Mouse (Mus musculus) kidney, embryonic 16.5 days (tissue): ENCODE measurements around the gene Med15. TPM values are rescaled to one million over a fixed set of nuclear protein-coding genes. Genes with fewer than 3 reads are reported as not detected.
A peak's percentile ranks its signal among the peaks of the same experiment; 100 is the strongest.
"Not testable (repeated sequence)": the region's sequence is repeated elsewhere in the genome, so short reads cannot be mapped to it uniquely, and the experiment has no call there.

Experiments used
- ATAC-seq: fragments of 200-750 bp; cut with Nextera tagmentation; 2 replicates; pipeline ENCODE4 v1.8.0; 2017; ENCODE audit warnings: moderate TSS enrichment; ENCODE audit not compliant: low FRiP score, low TSS enrichment
- H3K27ac ChIP-seq: fragments of 300-500 bp; sonication (generic); 2 replicates; pipeline ENCODE4 v1.5.1; 2014; ENCODE audit warnings: low read length
- H3K27me3 ChIP-seq: fragments of 300-500 bp; sonication (generic); 2 replicates; pipeline ENCODE4 v1.6.1; 2014; ENCODE audit warnings: low read length, control low read depth, mixed read lengths; ENCODE audit not compliant: insufficient read depth
- H3K36me3 ChIP-seq: fragments of 300-500 bp; sonication (generic); 2 replicates; pipeline ENCODE4 v1.6.1; 2014; ENCODE audit warnings: low read length, control low read depth, mixed read lengths; ENCODE audit not compliant: insufficient read depth
- H3K4me1 ChIP-seq: fragments of 300-500 bp; sonication (generic); 2 replicates; pipeline ENCODE4 v1.6.1; 2014; ENCODE audit warnings: low read length, control low read depth, mixed read lengths; ENCODE audit not compliant: insufficient read depth
- H3K4me2 ChIP-seq: fragments of 300-500 bp; sonication (generic); replicated peaks from 2 replicates; pipeline ENCODE4 v1.6.1; 2014; ENCODE audit warnings: low read depth, low read length
- H3K4me3 ChIP-seq: fragments of 300-500 bp; sonication (generic); 2 replicates; pipeline ENCODE4 v1.5.1; 2014; ENCODE audit warnings: mild to moderate bottlenecking, low read length
- H3K9ac ChIP-seq: fragments of 300-500 bp; sonication (generic); replicated peaks from 2 replicates; pipeline ENCODE4 v1.6.1; 2014; ENCODE audit warnings: low read length
- H3K9me3 ChIP-seq: fragments of 300-500 bp; sonication (generic); 2 replicates; pipeline ENCODE4 v1.6.1; 2016; ENCODE audit warnings: low read length, control low read depth
- WGBS: fragments of 180-500 bp; shearing (Covaris S2); extraction: QIAGEN DNeasy Blood & Tissue Kit; methylation state at CpG from one replicate; pipeline ENCODE4 v1.1.7; 2014; 5-methylcytosine and 5-hydroxymethylcytosine counted together
- polyA plus RNA-seq: library from polyadenylated mRNA; unstranded; fragments of >200 nt; fragmentation: Nextera tagmentation; extraction: Ambion mirVana; gene quantifications from 2 replicates; pipeline ENCODE4 v1.2.1, GENCODE M21; 2015

The Med15 gene
- polyA plus RNA-seq, 1 experiment from 2014 or later: 44.1 TPM

DNA sequence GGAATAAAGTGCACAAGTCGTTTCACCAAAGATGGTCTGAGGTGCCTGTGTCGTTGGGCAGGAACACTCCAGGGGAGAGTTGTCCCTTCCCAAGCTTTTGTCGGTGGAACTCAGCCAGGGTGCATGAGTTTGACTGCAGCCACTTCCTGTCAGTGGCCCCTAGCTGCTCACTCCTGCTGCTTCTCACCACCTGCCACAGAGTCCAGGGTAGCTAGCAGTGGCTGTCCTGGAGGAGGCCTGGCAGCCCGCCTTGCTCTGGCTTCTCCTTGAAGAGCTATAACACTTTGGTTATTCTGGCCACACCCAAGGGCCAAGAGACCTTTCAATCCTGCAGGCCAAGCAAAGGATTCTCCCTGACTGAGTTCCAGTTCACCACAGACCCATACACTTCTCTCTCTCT lies 3.5 kb upstream of the Med15 start:
- H3K36me3 ChIP-seq: no peaks in the 10 kb centered on the region
- 36% methylated on average over 4 of the region's 4 CpGs for WGBS
- no peak for ATAC-seq

DNA sequence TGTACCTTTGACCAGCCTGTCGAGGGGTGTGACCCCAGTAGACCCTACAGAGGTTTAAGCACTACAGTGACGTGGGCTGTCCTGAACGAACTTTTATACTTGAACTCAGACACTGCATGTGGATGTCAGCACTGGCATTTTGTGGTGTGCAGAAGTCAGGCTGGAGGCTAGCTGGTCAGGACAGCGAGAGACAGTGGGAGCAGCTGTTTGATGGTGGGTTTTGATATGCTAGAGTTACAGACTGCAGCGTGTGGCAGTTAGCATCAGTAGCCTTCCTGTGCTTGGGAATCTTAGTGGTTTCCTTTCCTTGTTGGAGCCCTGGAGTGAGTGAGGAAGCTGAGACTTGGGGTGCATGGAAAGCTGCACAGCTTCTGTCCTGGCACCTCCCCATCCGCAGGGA lies 2.2 kb upstream of the Med15 start:
- H3K4me1 ChIP-seq, H3K4me2 ChIP-seq, H3K9me3 ChIP-seq, H3K9ac ChIP-seq, H3K4me3 ChIP-seq, ATAC-seq, H3K27ac ChIP-seq, H3K36me3 ChIP-seq, H3K27me3 ChIP-seq: not testable (repeated sequence)
- WGBS: 83% methylated on average over 6 of the region's 6 CpGs

More for the DNA sequence above, 3.5 kb upstream of the Med15 start:
- H3K9ac ChIP-seq: no peak overlapping the region
- H3K4me3 ChIP-seq: no peak overlapping the region
- no peaks in the 10 kb centered on the region for H3K9me3 ChIP-seq
- no peaks in the 10 kb centered on the region for H3K27me3 ChIP-seq
- H3K27ac ChIP-seq: no peak overlapping the region
- no peaks in the 10 kb centered on the region for H3K4me1 ChIP-seq
- no peak overlapping the region for H3K4me2 ChIP-seq

- no peaks in the 10 kb centered on the region for H3K9me3 ChIP-seq
- H3K4me3 ChIP-seq: peak overlapping the region; percentile 11; the same call in 1 of the 2 replicates
- no peak overlapping the region for H3K9ac ChIP-seq
- no peaks in the 10 kb centered on the region for H3K36me3 ChIP-seq
- H3K4me2 ChIP-seq: peak overlapping the region; percentile 35
- H3K27me3 ChIP-seq: no peaks in the 10 kb centered on the region
- no peak for ATAC-seq
- 58% methylated on average over 2 of the region's 2 CpGs for WGBS
- no peaks in the 10 kb centered on the region for H3K4me1 ChIP-seq
- H3K27ac ChIP-seq: no peak overlapping the region
These were observed 955 bp upstream of the Med15 start for GRCm38 (mm10) chr16:17733646-17734045.

- H3K4me1 ChIP-seq: no peaks in the 10 kb centered on the region; the same call in 1 of the 2 replicates
- no peak overlapping the region for H3K4me2 ChIP-seq
- ATAC-seq: no peak
- no peaks in the 10 kb centered on the region for H3K27me3 ChIP-seq
- 65% methylated on average over 6 of the region's 6 CpGs for WGBS
- H3K4me3 ChIP-seq: no peak overlapping the region
- no peak overlapping the region for H3K9ac ChIP-seq
- H3K27ac ChIP-seq: no peak overlapping the region
- no peaks in the 10 kb centered on the region for H3K9me3 ChIP-seq
- no peaks in the 10 kb centered on the region for H3K36me3 ChIP-seq
These were observed 260 bp downstream of the Med15 start for GRCm38 (mm10) chr16:17732431-17732830.

- WGBS: 42% methylated on average over 3 of the region's 3 CpGs
- H3K9me3 ChIP-seq: no peaks in the 10 kb centered on the region
- H3K4me3 ChIP-seq: no peak overlapping the region
- H3K9ac ChIP-seq: no peak overlapping the region
- H3K27me3 ChIP-seq: no peaks in the 10 kb centered on the region
- H3K4me1 ChIP-seq: no peaks in the 10 kb centered on the region; the same call in 1 of the 2 replicates
- no peaks in the 10 kb centered on the region for H3K36me3 ChIP-seq
- H3K27ac ChIP-seq: no peak overlapping the region
- ATAC-seq: no peak
- no peak overlapping the region for H3K4me2 ChIP-seq
These were observed 670 bp downstream of the Med15 start for GRCm38 (mm10) chr16:17732021-17732420.

- Histone ChIP-seq H3K4me1 (no peaks in the 10 kb centered on the region; the same call in 1 of the 2 replicates), H3K4me2 (no peak overlapping the region), H3K4me3 (no peak overlapping the region), H3K9me3 (no peaks in the 10 kb centered on the region), H3K9ac (no peak overlapping the region), H3K27ac (no peak overlapping the region), H3K27me3 (no peaks in the 10 kb centered on the region), H3K36me3 (no peaks in the 10 kb centered on the region)
- no peak for ATAC-seq
These were observed 2.7 kb downstream of the Med15 start for GRCm38 (mm10) chr16:17729974-17730373.

DNA sequence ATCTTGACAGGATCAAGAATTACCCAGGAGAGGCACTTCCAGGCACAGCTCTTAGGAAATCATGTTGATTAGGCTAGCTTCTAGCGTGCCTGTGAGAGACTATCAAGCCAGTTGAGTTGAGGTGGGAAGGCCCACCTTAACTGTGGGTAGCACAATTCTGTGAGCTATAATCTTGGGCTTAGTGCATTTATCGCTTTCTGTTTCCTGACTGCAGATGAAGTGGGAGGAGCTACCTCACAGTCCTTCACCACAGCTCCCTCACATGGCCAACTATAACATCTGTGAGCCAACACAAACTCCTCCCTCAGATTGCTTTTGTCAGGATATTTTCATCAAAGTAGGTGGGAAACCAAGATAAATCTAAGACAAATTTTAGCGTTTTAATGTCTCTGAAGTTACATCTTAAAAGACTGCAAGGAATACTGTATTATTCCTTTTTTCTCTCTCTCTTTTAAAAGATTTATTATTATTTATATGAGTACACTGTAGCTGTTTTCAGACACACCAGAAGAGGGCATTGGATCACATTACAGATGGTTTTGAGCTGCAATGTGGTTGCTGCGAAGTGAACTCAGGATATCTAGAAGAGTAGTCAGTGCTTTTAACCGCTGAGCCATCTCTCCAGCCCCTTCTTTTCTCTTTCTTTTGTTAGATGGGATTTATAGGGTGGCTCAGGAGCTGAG lies 5.4 kb downstream of the Med15 start:
- no peaks in the 10 kb centered on the region for H3K27me3 ChIP-seq
- no peak overlapping the region for H3K27ac ChIP-seq
- H3K36me3 ChIP-seq: no peaks in the 10 kb centered on the region
- H3K4me3 ChIP-seq: no peak overlapping the region
- no peaks in the 10 kb centered on the region; the same call in 1 of the 2 replicates for H3K4me1 ChIP-seq
- H3K4me2 ChIP-seq: peak overlapping the region; percentile 26
- no peak for ATAC-seq
- WGBS: 14% methylated on average over 5 of the region's 5 CpGs
- no peak overlapping the region for H3K9ac ChIP-seq
- H3K9me3 ChIP-seq: no peaks in the 10 kb centered on the region

- H3K4me2 ChIP-seq: no peak overlapping the region
- no peak overlapping the region for H3K4me3 ChIP-seq
- peaks cover 16% of the 10 kb centered on the region for H3K4me1 ChIP-seq
- no peak overlapping the region for H3K9ac ChIP-seq
- no peak for ATAC-seq
- 91% methylated on average over 3 of the region's 3 CpGs for WGBS
- H3K27me3 ChIP-seq: no peaks in the 10 kb centered on the region
- H3K27ac ChIP-seq: no peak overlapping the region
- H3K36me3 ChIP-seq: no peaks in the 10 kb centered on the region
- no peaks in the 10 kb centered on the region for H3K9me3 ChIP-seq
These were observed 8.2 kb downstream of the Med15 start for GRCm38 (mm10) chr16:17724448-17724847.

DNA sequence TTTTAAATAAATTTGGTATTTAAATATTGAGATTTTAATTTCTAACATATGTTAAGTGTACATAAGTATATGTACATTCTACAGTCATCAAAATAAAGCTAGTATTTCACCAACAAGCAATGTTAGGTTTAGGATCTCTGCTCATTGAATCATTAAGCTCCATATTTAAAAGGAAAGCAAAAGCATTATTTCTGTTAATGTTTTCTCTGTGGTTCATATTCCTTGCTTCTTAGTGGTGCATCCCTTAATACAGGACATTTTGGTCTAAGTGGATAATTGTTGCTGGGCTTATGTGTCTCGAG lies 9.4 kb downstream of the Med15 start:
- 83% methylated on average over 1 of the region's 1 CpGs for WGBS
- no peak overlapping the region for H3K27ac ChIP-seq
- H3K36me3 ChIP-seq: no peaks in the 10 kb centered on the region
- no peaks in the 10 kb centered on the region for H3K9me3 ChIP-seq
- H3K4me1 ChIP-seq: peaks cover 16% of the 10 kb centered on the region
- ATAC-seq: no peak
- H3K9ac ChIP-seq: peak overlapping the region; percentile 94; the same call in 1 of the 2 replicates
- H3K27me3 ChIP-seq: no peaks in the 10 kb centered on the region
- peak overlapping the region; percentile 95; the same call in 1 of the 2 replicates for H3K4me2 ChIP-seq
- H3K4me3 ChIP-seq: no peak overlapping the region

DNA sequence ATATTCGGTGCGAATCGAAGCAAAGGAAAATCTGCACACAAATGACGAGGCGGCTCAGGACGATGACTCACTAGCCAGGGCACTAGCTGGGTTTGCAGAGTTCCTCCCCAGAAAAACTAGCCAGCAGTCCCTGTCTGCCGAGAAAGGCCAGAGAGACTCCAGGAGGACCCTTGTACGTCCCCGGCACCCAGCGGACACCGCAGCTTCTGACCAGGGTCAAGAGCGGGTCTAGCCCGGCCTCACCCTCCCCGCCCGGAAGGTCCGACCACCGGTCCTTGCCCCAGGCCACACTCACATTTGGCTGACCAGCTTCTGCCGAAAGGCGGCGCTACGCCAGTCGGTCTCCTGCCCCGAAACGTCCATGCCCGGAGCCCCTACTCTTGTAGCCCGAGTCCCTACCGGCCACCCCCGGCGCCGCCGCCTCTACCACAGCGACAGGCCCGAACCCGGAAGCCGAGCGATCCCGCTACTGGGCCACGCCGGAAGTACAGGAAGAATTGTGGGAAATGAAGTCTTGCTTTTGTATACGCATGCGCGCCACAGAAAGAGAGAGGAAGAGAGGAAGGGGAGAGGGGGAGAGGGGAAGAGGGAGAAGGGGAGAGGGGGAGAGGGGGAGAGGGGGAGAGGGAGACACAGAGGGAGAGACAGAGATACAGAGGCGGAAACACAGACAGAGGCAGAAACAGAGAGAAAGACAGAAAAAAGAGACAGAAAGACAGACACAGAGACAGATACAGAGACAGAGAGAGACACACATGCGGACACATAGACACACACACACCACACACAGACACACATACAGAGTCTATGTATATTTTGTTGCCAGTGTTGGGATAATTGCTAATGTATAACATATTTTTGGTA lies 10.0 kb downstream of the Med15 start:
- peak overlapping the region; percentile 95 for H3K4me2 ChIP-seq

More for the DNA sequence above, 10.0 kb downstream of the Med15 start:
- Histone ChIP-seq H3K4me1 (peaks cover 16% of the 10 kb centered on the region), H3K9ac (peak overlapping the region; percentile 94), H3K9me3 (no peaks in the 10 kb centered on the region), H3K27me3 (no peaks in the 10 kb centered on the region), H3K4me3 (peak overlapping the region; percentile 92), H3K27ac (peak overlapping the region; percentile 87), H3K36me3 (no peaks in the 10 kb centered on the region)
- 2% methylated on average over 44 of the region's 44 CpGs for WGBS
- ATAC-seq: peak; percentile 93
